Comparison of ENCODE assay signal across 8 mouse cellular contexts in the genomic region with DNA sequence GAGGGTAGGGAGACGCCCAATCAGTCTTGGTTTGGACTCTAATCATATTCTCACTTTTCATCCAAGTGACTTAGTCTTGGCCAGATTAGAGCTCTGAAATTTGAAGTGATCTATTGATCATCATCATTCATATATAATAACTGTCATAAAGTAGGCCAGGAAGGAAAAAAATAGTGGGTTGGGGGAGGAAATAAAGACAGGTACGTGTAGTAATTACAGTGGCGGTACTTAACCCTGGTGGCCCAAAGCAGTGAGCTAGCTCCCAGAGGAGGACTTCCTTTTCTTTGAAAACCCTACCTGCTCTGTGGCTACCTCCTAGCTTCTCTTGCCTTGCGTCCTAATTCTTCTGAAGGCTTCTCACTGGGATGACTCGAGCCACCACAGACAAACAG. TPM values are rescaled to one million over a fixed set of nuclear protein-coding genes. Genes with fewer than 3 reads are reported as not detected.
DNase-seq lines count a peak whose midpoint lies in the region; ATAC-seq and TF ChIP-seq lines count a peak whose summit lies in the region.

No protein-coding gene starts in this region.

- H3K9ac ChIP-seq in hindbrain, embryonic 15.5 days: peak overlapping the region; percentile 49
- H3K9ac ChIP-seq in midbrain, embryonic 16.5 days (ENCODE audit: low read depth, low read length): peak overlapping the region; percentile 61; the same call in 1 of the 2 replicates

- H3K4me2 ChIP-seq in hindbrain, embryonic 15.5 days: peak overlapping the region; percentile 72
- H3K4me2 ChIP-seq in midbrain, embryonic 16.5 days (ENCODE audit: low read length): peak overlapping the region; percentile 54

- ATAC-seq in hindbrain, embryonic 15.5 days (ENCODE audit: low FRiP score, low read depth): no peak
- ATAC-seq in midbrain, embryonic 16.5 days: no peak

- H3K27ac ChIP-seq in left cerebral cortex, adult 2 months: peak overlapping the region; percentile 65
- H3K27ac ChIP-seq in hindbrain, embryonic 15.5 days (replicated peaks): peak overlapping the region; percentile 77; the same call in 1 of the 2 replicates
- H3K27ac ChIP-seq in midbrain, embryonic 16.5 days (ENCODE audit: low read length): no peak overlapping the region

- H3K4me3 ChIP-seq in left cerebral cortex, adult 2 months: peak overlapping the region; percentile 54
- H3K4me3 ChIP-seq in hindbrain, embryonic 15.5 days: peak overlapping the region; percentile 79
- H3K4me3 ChIP-seq in midbrain, embryonic 16.5 days (ENCODE audit: low read depth, low read length): peak overlapping the region; percentile 74

- DNase-seq in left cerebral cortex, adult 2 months (ENCODE audit: extremely low spot score in 1 of 2, low spot score in 2 of 2): no peak
- DNase-seq in left cerebral cortex, adult 8-10 months (ENCODE audit: low spot score in 2 of 2): no peak
- DNase-seq in c-Kit-positive CD71-negative TER-119-negative erythroid progenitor cells, embryonic 14.5 days (ENCODE audit: low read depth): peak; percentile 18
- DNase-seq in gastrocnemius, adult 18-20 months (ENCODE audit: low spot score): no peak
- DNase-seq in left cerebral cortex, adult 11 months (ENCODE audit: low spot score): no peak
- DNase-seq in left cerebral cortex, adult 18-20 months (ENCODE audit: low spot score in 2 of 2): no peak

- no peak for TF ChIP-seq CTCF in left cerebral cortex, adult 2 months (IDR thresholded peaks at IDR 0.05)

- peaks cover 28% of the 10 kb centered on the region for H3K4me1 ChIP-seq in hindbrain, embryonic 15.5 days (replicated peaks)
- peaks cover 11% of the 10 kb centered on the region for H3K4me1 ChIP-seq in midbrain, embryonic 16.5 days (ENCODE audit: control insufficient read depth, insufficient read depth, low read length)

- H3K9me3 ChIP-seq in hindbrain, embryonic 15.5 days: no peaks in the 10 kb centered on the region
- no peaks in the 10 kb centered on the region for H3K9me3 ChIP-seq in midbrain, embryonic 16.5 days (replicated peaks; ENCODE audit: control insufficient read depth, low read length, poor library complexity, severe bottlenecking)

- peaks cover 16% of the 10 kb centered on the region for H3K36me3 ChIP-seq in hindbrain, embryonic 15.5 days
- peaks cover 8% of the 10 kb centered on the region for H3K36me3 ChIP-seq in midbrain, embryonic 16.5 days (ENCODE audit: control insufficient read depth, insufficient read depth, low read length)

- no peaks in the 10 kb centered on the region for H3K27me3 ChIP-seq in hindbrain, embryonic 15.5 days
- no peaks in the 10 kb centered on the region for H3K27me3 ChIP-seq in midbrain, embryonic 16.5 days (ENCODE audit: control insufficient read depth, insufficient read depth, low read depth, low read length)

- 9% methylated on average over 5 of the region's 5 CpGs for WGBS in hindbrain, embryonic 15.5 days
- 8% methylated on average over 5 of the region's 5 CpGs for WGBS in midbrain, embryonic 16.5 days

- intact Hi-C loops in left cerebral cortex, adult 2 months (cut with DNase I): loop anchor here (10.0 kb wide), 1 partner anchor 316 kb away; no protein-coding TSS in a partner anchor

RNA-seq across cellular contexts. Expression of gene Gng5, which starts 1.2 kb away (rescaled TPM):
- 10 to 100 TPM; 41.1 to 46.3 TPM for total RNA-seq in left cerebral cortex, adult 2 months (2021)
- 10 to 100 TPM; 43.0 to 60.5 (median 49.9) TPM for total RNA-seq in left cerebral cortex, adult 8-10 months (2022)
- 372 and 431 TPM in 2 replicates for polyA plus RNA-seq in hindbrain, embryonic 15.5 days (2015; fragmentation: Nextera tagmentation; extraction: Ambion mirVana)
- 256 and 276 TPM in 2 replicates for polyA plus RNA-seq in midbrain, embryonic 16.5 days (2015; fragmentation: Nextera tagmentation; extraction: Ambion mirVana)
- 100 to 1,000 TPM; 468 to 538 TPM for total RNA-seq in gastrocnemius, adult 18-20 months (2021)
- total RNA-seq in left cerebral cortex, adult 18-20 months (2021): 10 to 100 TPM; 48.4 to 49.5 TPM

RNA-seq across cellular contexts. Expression of gene Spata1, which starts 1.3 kb away (rescaled TPM):
- total RNA-seq in left cerebral cortex, adult 2 months (2021): 1 to 10 TPM; 3.2 to 3.7 TPM
- 1 to 10 TPM; 2.2 to 4.0 (median 3.0) TPM for total RNA-seq in left cerebral cortex, adult 8-10 months (2022)
- polyA plus RNA-seq in hindbrain, embryonic 15.5 days (2015; fragmentation: Nextera tagmentation; extraction: Ambion mirVana): 5.4 and 5.6 TPM in 2 replicates
- polyA plus RNA-seq in midbrain, embryonic 16.5 days (2015; fragmentation: Nextera tagmentation; extraction: Ambion mirVana): 4.6 TPM in 2 replicates
- 1 to 10 TPM; 7.0 to 8.5 TPM for total RNA-seq in gastrocnemius, adult 18-20 months (2021)
- total RNA-seq in left cerebral cortex, adult 18-20 months (2021): 1 to 10 TPM; 2.5 to 3.4 TPM

RNA-seq across cellular contexts. Expression of gene Rpf1, which starts 20.4 kb away (rescaled TPM):
- total RNA-seq in left cerebral cortex, adult 2 months (2021): 10 to 100 TPM; 16.9 to 20.7 TPM
- 10 to 100 TPM; 17.3 to 19.8 (median 17.8) TPM for total RNA-seq in left cerebral cortex, adult 8-10 months (2022)
- polyA plus RNA-seq in hindbrain, embryonic 15.5 days (2015; fragmentation: Nextera tagmentation; extraction: Ambion mirVana): 37.0 and 37.6 TPM in 2 replicates
- 37.4 and 39.9 TPM in 2 replicates for polyA plus RNA-seq in midbrain, embryonic 16.5 days (2015; fragmentation: Nextera tagmentation; extraction: Ambion mirVana)
- 10 to 100 TPM; 13.3 to 13.4 TPM for total RNA-seq in gastrocnemius, adult 18-20 months (2021)
- 10 to 100 TPM; 16.4 to 16.7 TPM for total RNA-seq in left cerebral cortex, adult 18-20 months (2021)

RNA-seq across cellular contexts. Expression of gene Ctbs, which starts 51.2 kb away (rescaled TPM):
- total RNA-seq in left cerebral cortex, adult 2 months (2021): 1 to 10 TPM; 7.1 to 8.1 TPM
- total RNA-seq in left cerebral cortex, adult 8-10 months (2022): 10 to 100 TPM in 1 of 4 experiments, 1 to 10 TPM in 3; 5.9 to 10.5 (median 9.7) TPM
- polyA plus RNA-seq in hindbrain, embryonic 15.5 days (2015; fragmentation: Nextera tagmentation; extraction: Ambion mirVana): 5.2 and 5.8 TPM in 2 replicates
- 4.3 and 4.4 TPM in 2 replicates for polyA plus RNA-seq in midbrain, embryonic 16.5 days (2015; fragmentation: Nextera tagmentation; extraction: Ambion mirVana)
- total RNA-seq in gastrocnemius, adult 18-20 months (2021): 1 to 10 TPM; 3.6 to 4.9 TPM
- total RNA-seq in left cerebral cortex, adult 18-20 months (2021): 1 to 10 TPM; 6.5 to 7.5 TPM

Comparison
In these comparisons a context has a peak if more than half of its experiments do, and no peak if none do; other contexts are left out.
1. RNA of gene Gng5, which starts 1.2 kb away (total RNA-seq): 468 to 538 TPM in gastrocnemius, adult 18-20 months; 43.0 to 60.5 TPM in left cerebral cortex, adult 8-10 months, 48.4 to 49.5 TPM in left cerebral cortex, adult 18-20 months and 41.1 to 46.3 TPM in left cerebral cortex, adult 2 months; every median in the first group is over 4 times any median in the second.
2. Peak in every context shown above with its lines, with median percentiles within 50 percentile points of each other: H3K4me3 ChIP-seq.